Mouse (Mus musculus) cortical plate, adult 2 months (tissue): ENCODE results near the gene 1700069L16Rik.

ENCODE experiments used
- CTCF ChIP-seq: fragments of 200-500 bp; IDR thresholded peaks from 2 replicates; pipeline ENCODE4 v1.5.1; 2011; ENCODE audit warnings: mild to moderate bottlenecking, control low read depth, low read length; ENCODE audit not compliant: insufficient read depth; ENCODE audit errors: extremely low read depth
- POLR2A ChIP-seq: fragments of 200-500 bp; IDR thresholded peaks from 2 replicates; pipeline ENCODE4 v1.6.1; 2011; ENCODE audit warnings: mild to moderate bottlenecking, low read length, control low read depth; ENCODE audit not compliant: insufficient read depth; ENCODE audit errors: extremely low read depth

- TF ChIP-seq CTCF: no peak
- no peak for TF ChIP-seq POLR2A
Observed at GRCm38 (mm10) chr5:113772905-113773519, 48.4 kb upstream of the 1700069L16Rik start.
